Mouse (Mus musculus) G1E (cell line): ENCODE measurements around the gene Chmp2a.

Source experiments
- CTCF ChIP-seq: IDR thresholded peaks from 2 replicates; pipeline ENCODE4 v1.5.1; 2012; ENCODE audit warnings: low read depth, low read length, inconsistent platforms, mixed read lengths
- GATA1 ChIP-seq: IDR thresholded peaks from 2 replicates; pipeline ENCODE4 v1.6.1; 2012; ENCODE audit warnings: borderline replicate concordance, low read length, inconsistent platforms, mixed read lengths
- GATA2 ChIP-seq: IDR thresholded peaks from 2 replicates; pipeline ENCODE4 v1.6.1; 2012; ENCODE audit warnings: low read depth, low read length, inconsistent platforms, borderline replicate concordance
- POLR2AphosphoS5 ChIP-seq: IDR thresholded peaks from 2 replicates; pipeline ENCODE4 v1.6.1; 2012; ENCODE audit warnings: low read depth, low read length, inconsistent platforms; ENCODE audit not compliant: insufficient replicate concordance

DNA sequence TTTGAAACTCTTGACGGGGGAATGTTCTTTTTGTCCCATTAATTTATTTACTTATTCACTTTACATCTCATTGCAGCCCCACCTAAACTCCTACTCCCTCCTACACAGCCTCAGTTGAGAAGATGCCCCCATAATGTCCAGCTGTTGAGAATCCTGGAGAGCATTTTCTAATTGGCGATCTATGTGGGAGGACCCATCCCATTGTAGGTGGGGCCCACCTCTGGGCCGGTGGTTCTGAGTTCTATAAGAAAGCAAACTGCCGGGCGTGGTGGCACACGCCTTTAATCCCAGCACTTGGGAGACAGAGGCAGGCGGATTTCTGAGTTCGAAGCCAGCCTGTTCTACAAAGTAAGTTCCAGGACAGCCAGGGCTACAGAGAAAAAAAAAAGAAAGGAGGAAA, 47.7 kb downstream of the Chmp2a start:
- TF ChIP-seq CTCF (no peak), GATA1 (no peak), GATA2 (no peak), POLR2AphosphoS5 (no peak)
